Mouse (Mus musculus) ovary, postnatal 10 days (tissue): ENCODE data around the gene Psmd3.

Experiments used
- DNase-seq: peaks from one replicate; pipeline ENCODE4 v3.0.0; 2022; ENCODE audit warnings: low spot score

Gene Psmd3

GRCm38 (mm10) chr11:98744456-98745019, 62.2 kb downstream of the Psmd3 start:
- no peak for DNase-seq
